Mouse (Mus musculus) left cerebral cortex, postnatal 4 days (tissue): ENCODE results near the gene Wsb1. TPM values are rescaled to one million over a fixed set of nuclear protein-coding genes. Genes with fewer than 3 reads are reported as not detected.
"Not testable (repeated sequence)": the region's sequence is repeated elsewhere in the genome, so short reads cannot be mapped to it uniquely, and the experiment has no call there.

ENCODE experiments used
- DNase-seq: peaks from one replicate; pipeline ENCODE4 v3.0.0-alpha.2; 2022
- intact Hi-C: fragments of 180-260 bp; cut with DNase I; formaldehyde crosslinking; loops from one replicate; pipeline ENCODE4 v1.15.1; 2025
- total RNA-seq, 2 experiments: library from RNA; stranded (reverse); gene quantifications; 2 replicates each; pipeline ENCODE4 v1.2.3; 2021

The Wsb1 gene
- total RNA-seq, 2 experiments from 2014 or later, result 154 to 166 TPM

GRCm38 (mm10) chr11:79273757-79274156, 19.3 kb upstream of the Wsb1 start:
- DNase-seq, result no peak
- intact Hi-C loops, result no loop called here

GRCm38 (mm10) chr11:79273039-79273438, 18.6 kb upstream of the Wsb1 start:
- intact Hi-C loops, result no loop called here
- DNase-seq, result no peak

GRCm38 (mm10) chr11:79267171-79267570, 12.7 kb upstream of the Wsb1 start:
- peak; percentile 37 for DNase-seq
- intact Hi-C loops, result no loop called here

- no peak for DNase-seq
- intact Hi-C loops, result no loop called here
Measured at GRCm38 (mm10) chr11:79264376-79264775, 9.9 kb upstream of the Wsb1 start.

- intact Hi-C loops, DNase-seq: not testable (repeated sequence)
Measured at GRCm38 (mm10) chr11:79260126-79260525, 5.7 kb upstream of the Wsb1 start.

- intact Hi-C loops, result no loop called here
- no peak for DNase-seq
Measured at GRCm38 (mm10) chr11:79258738-79259137, 4.3 kb upstream of the Wsb1 start.

GRCm38 (mm10) chr11:79253542-79254390, 705 bp downstream of the Wsb1 start:
- DNase-seq, result peak; percentile 8
- intact Hi-C loops, result no loop called here

GRCm38 (mm10) chr11:79252881-79253541, 1.5 kb downstream of the Wsb1 start:
- DNase-seq, result no peak
- intact Hi-C loops, result no loop called here

- DNase-seq, result no peak
- intact Hi-C loops, result no loop called here
Measured at GRCm38 (mm10) chr11:79239024-79239423, 15.4 kb downstream of the Wsb1 start.

GRCm38 (mm10) chr11:79238398-79238752, 16.1 kb downstream of the Wsb1 start:
- peak; percentile 19 for DNase-seq
- intact Hi-C loops, result no loop called here

GRCm38 (mm10) chr11:79237644-79238397, 16.6 kb downstream of the Wsb1 start:
- no peak for DNase-seq

GRCm38 (mm10) chr11:79230251-79230570, 24.3 kb downstream of the Wsb1 start:
- intact Hi-C loops, result no loop called here
- DNase-seq, result no peak

More at GRCm38 (mm10) chr11:79237644-79238397, 16.6 kb downstream of the Wsb1 start:
- intact Hi-C loops, result no loop called here

- intact Hi-C loops, result loop anchor here (10.0 kb wide), 2 partner anchors 65 to 165 kb away; partner anchors contain the start of gene Gm9964
- peak; percentile 92 for DNase-seq
Measured at GRCm38 (mm10) chr11:79229561-79230250, 24.8 kb downstream of the Wsb1 start.

- intact Hi-C loops, result loop anchor here (10.0 kb wide), 2 partner anchors 66 to 166 kb away; partner anchors contain the start of gene Gm9964
- DNase-seq, result no peak
Measured at GRCm38 (mm10) chr11:79229057-79229504, 25.4 kb downstream of the Wsb1 start.

- DNase-seq, result no peak
- intact Hi-C loops, result loop anchor here (10.0 kb wide), 2 partner anchors 67 to 167 kb away; partner anchors contain the start of gene Gm9964
Measured at GRCm38 (mm10) chr11:79228089-79228488, 26.4 kb downstream of the Wsb1 start.

- no peak for DNase-seq
- intact Hi-C loops, result loop anchor here (10.0 kb wide), 2 partner anchors 69 to 169 kb away; partner anchors contain the start of gene Gm9964
Measured at GRCm38 (mm10) chr11:79225371-79226155, 28.9 kb downstream of the Wsb1 start.

GRCm38 (mm10) chr11:79224562-79225280, 29.8 kb downstream of the Wsb1 start:
- DNase-seq, result peak; percentile 90
- intact Hi-C loops, result loop anchor here (10.0 kb wide), 2 partner anchors 70 to 170 kb away; partner anchors contain the start of gene Gm9964

- intact Hi-C loops, result loop anchor here (10.0 kb wide), 2 partner anchors 71 to 171 kb away; partner anchors contain the start of gene Gm9964
Measured at GRCm38 (mm10) chr11:79223420-79223819, 31.1 kb downstream of the Wsb1 start.

GRCm38 (mm10) chr11:79222661-79223060, 31.8 kb downstream of the Wsb1 start:
- no peak for DNase-seq
- intact Hi-C loops, result loop anchor here (10.0 kb wide), 2 partner anchors 72 to 172 kb away; partner anchors contain the start of gene Gm9964

More at GRCm38 (mm10) chr11:79223420-79223819, 31.1 kb downstream of the Wsb1 start:
- no peak for DNase-seq
